Mouse (Mus musculus) brown adipose tissue, adult 24 weeks (tissue): Measurements from ENCODE around the gene Syngr4. TPM values are rescaled to one million over a fixed set of nuclear protein-coding genes. Genes with fewer than 3 reads are reported as not detected.
A peak's percentile ranks its signal among the peaks of the same experiment; 100 is the strongest.
"Not testable (repeated sequence)": the region's sequence is repeated elsewhere in the genome, so short reads cannot be mapped to it uniquely, and the experiment has no call there.

ENCODE experiments used
- H3K27ac ChIP-seq: fragments of 200-500 bp; replicated peaks from 2 replicates; pipeline ENCODE4 v1.5.1; 2012; ENCODE audit warnings: low read depth, mild to moderate bottlenecking, low read length
- H3K4me1 ChIP-seq: fragments of 200-500 bp; 2 replicates; pipeline ENCODE4 v1.6.1; 2012; ENCODE audit warnings: low read length, mixed read lengths; ENCODE audit not compliant: control insufficient read depth, insufficient read depth, insufficient read length
- H3K4me3 ChIP-seq: fragments of 200-500 bp; 2 replicates; pipeline ENCODE4 v1.5.1; 2012; ENCODE audit warnings: low read depth, mild to moderate bottlenecking, low read length, moderate library complexity; ENCODE audit not compliant: insufficient read depth
- polyA plus RNA-seq: library from polyadenylated mRNA; stranded (reverse); fragments of >200 nt; gene quantifications from 2 replicates; pipeline ENCODE4 v1.2.4, GENCODE M21; 2012; ENCODE audit not compliant: missing spikeins, insufficient read depth, insufficient read length

Gene Syngr4
- polyA plus RNA-seq, 1 experiment: not detected

- Histone ChIP-seq H3K4me3 (peak overlapping the region; percentile 68), H3K27ac (peak overlapping the region; percentile 93), H3K4me1 (0 out of 2 replicates have a peak, but pooled peaks cover 2% of the 10 kb centered on the region)
These were observed 794 bp upstream of the Syngr4 start for GRCm38 (mm10) chr7:45897258-45897757.

GRCm38 (mm10) chr7:45895931-45896516, 490 bp downstream of the Syngr4 start:
- Histone ChIP-seq H3K27ac (no peak overlapping the region), H3K4me1 (0 out of 2 replicates have a peak, but pooled peaks cover 2% of the 10 kb centered on the region), H3K4me3 (no peak overlapping the region)

GRCm38 (mm10) chr7:45892651-45893050, 3.9 kb downstream of the Syngr4 start:
- no peak overlapping the region for H3K4me3 ChIP-seq
- no peaks in the 10 kb centered on the region for H3K4me1 ChIP-seq
- no peak overlapping the region for H3K27ac ChIP-seq

- H3K27ac ChIP-seq: no peak overlapping the region
- no peaks in the 10 kb centered on the region for H3K4me1 ChIP-seq
- H3K4me3 ChIP-seq: no peak overlapping the region
These were observed 9.3 kb downstream of the Syngr4 start for GRCm38 (mm10) chr7:45887246-45887645.

GRCm38 (mm10) chr7:45881011-45881410, 15.5 kb downstream of the Syngr4 start:
- Histone ChIP-seq H3K4me3 (no peak overlapping the region), H3K27ac (no peak overlapping the region), H3K4me1 (no peaks in the 10 kb centered on the region)

GRCm38 (mm10) chr7:45880531-45880930, 16.0 kb downstream of the Syngr4 start:
- H3K4me1 ChIP-seq: no peaks in the 10 kb centered on the region
- H3K4me3 ChIP-seq: no peak overlapping the region
- no peak overlapping the region for H3K27ac ChIP-seq

DNA sequence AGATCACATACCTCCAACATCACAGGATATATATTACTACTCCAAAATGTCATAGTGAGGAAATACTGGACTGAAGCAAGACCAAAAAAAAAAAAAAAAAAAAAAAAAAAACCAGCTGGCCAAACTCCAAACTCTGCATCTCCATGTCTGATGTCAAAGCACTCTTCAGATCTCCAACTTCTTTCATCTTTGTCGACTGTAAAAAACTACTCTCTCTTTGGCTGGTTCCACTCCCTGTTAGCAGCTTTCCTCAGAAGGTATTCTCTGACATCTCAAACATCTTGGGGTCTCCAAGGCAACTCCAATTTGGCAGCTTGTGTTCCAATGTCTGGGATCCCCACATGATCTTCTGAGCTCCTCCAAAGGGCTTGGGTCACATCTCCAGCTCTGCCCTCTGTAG, 18.2 kb downstream of the Syngr4 start, which contains the start of gene Grin2d:
Gene Grin2d, minus strand, starts transcription at position 101 of the 400 bp plus-strand sequence.
- H3K4me3 ChIP-seq, H3K4me1 ChIP-seq, H3K27ac ChIP-seq: not testable (repeated sequence)

DNA sequence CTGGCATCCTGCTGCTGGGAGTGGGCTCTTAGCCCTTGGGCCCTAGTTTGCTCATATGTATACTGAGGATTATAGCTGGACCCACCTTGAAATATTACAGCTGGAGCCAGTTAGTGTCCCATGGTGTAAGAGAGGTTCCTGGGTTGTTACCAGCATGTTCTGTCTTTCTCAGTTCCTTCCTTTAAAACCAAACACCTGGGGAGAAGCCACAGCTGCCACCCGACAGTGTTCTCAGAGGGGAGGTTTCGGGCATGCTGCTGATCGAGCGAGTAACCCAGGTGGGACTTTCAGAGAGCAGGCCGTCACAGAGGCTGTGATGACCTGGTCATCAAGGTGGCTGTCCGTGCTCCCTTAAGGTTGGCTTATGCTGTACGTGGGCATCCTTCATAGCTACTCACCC, 19.6 kb downstream of the Syngr4 start:
- Histone ChIP-seq H3K4me3 (no peak overlapping the region), H3K4me1 (0 out of 2 replicates have a peak, but pooled peaks cover 3% of the 10 kb centered on the region), H3K27ac (no peak overlapping the region)

DNA sequence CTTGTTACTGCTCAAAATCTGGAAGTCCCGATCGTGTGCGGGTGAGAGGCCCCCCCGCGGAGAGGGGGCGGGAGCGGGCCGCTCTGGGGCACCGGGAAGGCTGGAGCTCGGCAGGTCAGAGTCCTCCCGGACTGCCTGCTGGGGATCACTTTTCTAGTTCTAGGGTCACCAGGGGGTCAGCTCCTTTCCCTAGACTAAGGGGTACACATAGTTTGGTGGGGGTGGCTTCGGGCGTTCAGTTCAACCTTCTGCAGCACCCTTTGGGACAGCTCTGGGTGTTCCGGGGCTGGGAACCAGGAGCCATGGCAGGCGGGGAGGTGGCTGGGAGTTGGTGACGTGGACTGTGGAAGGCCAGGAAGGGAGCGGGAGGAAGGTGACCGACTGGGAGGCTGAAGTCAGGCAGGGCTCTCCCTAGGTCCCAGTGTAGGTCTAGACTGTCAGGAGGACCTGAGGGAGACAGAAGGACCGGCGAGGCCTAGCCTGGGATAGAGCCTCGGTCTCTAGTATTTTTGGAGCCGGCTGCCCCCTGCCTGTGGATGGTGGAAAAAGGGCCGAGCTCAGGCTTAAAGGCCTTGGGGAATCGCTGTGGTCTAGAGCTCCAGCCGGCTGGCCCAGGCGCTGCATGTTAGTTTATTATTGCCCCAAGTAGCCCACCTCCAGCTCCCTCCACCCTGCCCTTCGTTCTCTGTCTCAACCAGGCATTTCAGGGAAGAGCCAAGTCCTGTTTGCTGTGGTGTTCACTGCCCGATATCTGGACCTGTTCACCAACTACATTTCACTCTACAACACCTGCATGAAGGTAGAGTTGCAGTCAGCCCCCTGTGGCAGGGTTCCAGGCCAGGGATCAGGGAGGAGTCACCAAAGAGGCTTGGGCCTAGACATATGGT, 23.2 kb downstream of the Syngr4 start:
- H3K4me1 ChIP-seq: 0 out of 2 replicates have a peak, but pooled peaks cover 3% of the 10 kb centered on the region
- H3K27ac ChIP-seq: peak overlapping the region; percentile 84
- peak overlapping the region; percentile 82 for H3K4me3 ChIP-seq

GRCm38 (mm10) chr7:45872624-45873023, 23.9 kb downstream of the Syngr4 start, which contains the start of gene Kdelr1:
Gene Kdelr1 (plus strand): TSS chr7:45872772.
- Histone ChIP-seq H3K27ac (peak within 1 kb of the TSS; percentile 84), H3K4me3 (peak within 1 kb of the TSS; percentile 82), H3K4me1 (0 out of 2 replicates have a peak, but pooled peaks cover 3% of the 10 kb centered on the region)

DNA sequence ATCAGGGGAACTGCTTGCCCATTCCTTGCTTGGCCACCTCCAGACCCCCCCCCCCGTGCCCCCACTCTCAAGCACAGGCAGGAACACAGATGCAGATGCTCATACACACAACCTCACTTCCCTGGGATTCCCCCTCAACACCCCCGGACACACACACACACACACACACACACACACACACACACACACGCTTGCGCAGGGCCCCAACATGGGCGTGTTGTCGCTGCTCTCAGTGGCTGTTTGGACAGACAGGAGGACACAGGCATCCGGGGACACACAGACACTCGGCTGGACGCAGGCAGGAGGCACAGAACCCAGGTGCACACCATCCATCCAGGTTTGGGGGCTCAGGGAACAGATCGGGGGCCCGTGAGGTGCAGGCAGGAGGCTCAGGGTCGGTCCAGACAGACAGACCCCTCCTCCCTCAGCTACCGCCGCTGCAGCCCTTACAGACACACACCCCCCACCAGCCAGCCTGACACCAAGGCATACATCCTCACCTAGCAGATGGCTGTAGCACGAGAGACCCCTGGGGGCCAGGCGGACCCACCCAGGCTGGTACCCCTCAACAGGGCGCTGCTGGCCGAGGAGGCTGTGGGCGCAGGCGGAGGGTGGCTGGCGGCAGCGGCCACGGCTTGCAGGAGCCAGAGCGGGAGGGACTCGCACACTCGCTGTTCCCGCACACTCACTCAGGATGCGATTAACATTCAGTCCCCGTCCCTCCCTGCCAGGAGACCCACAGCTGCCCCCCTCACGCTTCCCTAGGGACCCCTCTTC, 26.0 kb downstream of the Syngr4 start:
- no peak overlapping the region for H3K4me3 ChIP-seq
- H3K27ac ChIP-seq: no peak overlapping the region
- H3K4me1 ChIP-seq: peaks cover 6% of the 10 kb centered on the region; the same call in 1 of the 2 replicates

- no peak overlapping the region for H3K4me3 ChIP-seq
These were observed 26.7 kb downstream of the Syngr4 start for GRCm38 (mm10) chr7:45869787-45870186.

DNA sequence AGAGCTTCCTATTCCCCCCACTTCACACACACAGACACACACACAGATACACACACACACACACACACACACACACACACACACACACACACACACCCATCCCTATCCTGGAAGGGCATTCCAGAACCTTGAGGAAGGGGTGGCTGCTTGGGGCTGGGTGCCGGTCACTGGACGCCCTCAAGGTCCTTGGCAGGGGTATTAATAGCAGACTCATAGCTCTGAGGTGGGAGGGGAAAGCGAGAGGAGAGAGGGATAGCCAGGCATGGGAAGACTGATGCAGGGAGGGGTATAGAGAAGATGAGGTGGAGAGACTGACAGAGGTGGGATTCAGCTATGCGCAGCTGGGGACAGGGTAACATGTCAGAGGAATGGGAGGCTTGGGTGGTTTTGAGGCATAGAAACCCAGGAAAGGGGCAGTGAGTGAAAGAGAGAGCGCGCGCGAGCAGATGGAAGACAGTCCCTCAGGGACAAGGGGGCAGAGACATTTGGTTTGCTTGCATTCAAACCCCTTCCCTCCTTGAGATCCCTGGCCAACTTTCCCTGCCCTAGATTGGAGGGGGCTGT, 27.3 kb downstream of the Syngr4 start:
- Histone ChIP-seq H3K27ac (no peak overlapping the region), H3K4me3 (no peak overlapping the region), H3K4me1 (peaks cover 6% of the 10 kb centered on the region; the same call in 1 of the 2 replicates)

More at GRCm38 (mm10) chr7:45869787-45870186, 26.7 kb downstream of the Syngr4 start:
- Histone ChIP-seq H3K4me1 (peaks cover 6% of the 10 kb centered on the region; the same call in 1 of the 2 replicates), H3K27ac (no peak overlapping the region)

DNA sequence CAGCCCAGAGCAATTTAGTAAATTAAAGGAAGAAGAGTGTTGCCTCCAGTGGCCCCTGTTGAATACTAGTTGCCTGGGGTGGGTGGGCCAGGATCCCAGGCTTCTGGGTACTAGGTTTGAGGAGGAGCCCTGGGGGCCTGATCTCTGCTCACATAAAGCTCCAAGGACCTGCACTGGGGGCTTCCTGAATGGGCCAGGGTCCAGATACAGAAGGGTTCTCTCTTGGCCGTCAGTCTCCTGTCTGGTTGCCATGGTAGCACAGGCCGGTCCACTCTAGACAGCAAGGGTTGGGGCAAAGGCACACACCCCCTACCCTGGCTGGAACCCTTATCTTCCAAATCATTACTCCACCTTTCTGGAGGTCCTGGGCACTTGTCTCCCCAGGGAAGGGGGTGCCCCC, 28.6 kb downstream of the Syngr4 start:
- H3K27ac ChIP-seq: no peak overlapping the region
- H3K4me1 ChIP-seq: peaks cover 3% of the 10 kb centered on the region; the same call in 1 of the 2 replicates
- H3K4me3 ChIP-seq: no peak overlapping the region
